Mouse (Mus musculus): ENCODE measurements around the gene Nos3.

DNA sequence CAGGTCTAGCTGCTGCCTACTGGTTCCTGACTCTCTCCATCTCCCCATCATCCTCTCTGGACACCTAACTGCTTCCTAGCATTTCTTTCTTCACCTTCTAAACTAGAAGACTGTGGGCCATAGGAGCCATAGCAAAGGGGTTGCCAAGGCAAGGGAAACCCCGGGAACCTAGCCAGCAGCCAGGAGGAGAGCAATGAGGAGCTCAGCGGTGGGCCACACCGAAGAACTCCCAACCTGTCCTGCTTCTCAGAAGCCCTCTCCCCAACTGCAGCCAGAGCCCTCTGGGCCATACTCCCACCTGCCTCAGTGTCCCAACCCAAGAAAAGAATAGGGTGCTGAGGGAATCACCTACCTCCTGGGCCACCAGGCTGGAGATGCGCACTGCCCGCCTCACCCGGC, 35.8 kb upstream of the Nos3 start:
- TF ChIP-seq POLR2A (IDR thresholded peaks at IDR 0.05; ENCODE audit: borderline replicate concordance, extremely low read depth, insufficient read depth, insufficient read length, poor library complexity, severe bottlenecking) = no peak
- TF ChIP-seq CTCF (IDR thresholded peaks at IDR 0.05; ENCODE audit: borderline replicate concordance, extremely low read depth, insufficient read depth, insufficient read length) = no peak
